Mouse (Mus musculus) CH12.LX (cell line): ENCODE data around the gene Nkain1.

Experiments
- CHD2 ChIP-seq: IDR thresholded peaks from 2 replicates; pipeline ENCODE4 v1.6.1; 2011; ENCODE audit warnings: low read length, improper control_type of control experiment
- CTCF ChIP-seq, 2 experiments: IDR thresholded peaks in 1 of 2; conservative IDR thresholded peaks in 1 of 2; 2 replicates each; pipeline ENCODE4 v1.5.1; 2011 to 2012; ENCODE audit warnings: low read depth in 2 of 2, low read length in 2 of 2, improper control_type of control experiment in 1 of 2, inconsistent platforms in 1 of 2, mild to moderate bottlenecking in 1 of 2, moderate library complexity in 1 of 2
- E2F4 ChIP-seq: IDR thresholded peaks from 2 replicates; pipeline ENCODE4 v1.6.1; 2011; ENCODE audit warnings: low read depth, low read length, improper control_type of control experiment; ENCODE audit not compliant: insufficient replicate concordance
- EP300 ChIP-seq: IDR thresholded peaks from 2 replicates; pipeline ENCODE4 v1.6.1; 2011; ENCODE audit warnings: low read length, improper control_type of control experiment
- ETS1 ChIP-seq: conservative IDR thresholded peaks from 2 replicates; pipeline ENCODE4 v1.6.1; 2012; ENCODE audit warnings: low read depth, mild to moderate bottlenecking, inconsistent platforms, low read length, improper control_type of control experiment, moderate library complexity
- MYC ChIP-seq: IDR thresholded peaks from 2 replicates; pipeline ENCODE4 v1.6.1; 2011; ENCODE audit warnings: low read depth, mild to moderate bottlenecking, improper control_type of control experiment, low read length
- POLR2A ChIP-seq: IDR thresholded peaks from 2 replicates; pipeline ENCODE4 v1.6.1; 2011; ENCODE audit warnings: low read depth, mild to moderate bottlenecking, improper control_type of control experiment, low read length
- POLR2AphosphoS2 ChIP-seq: IDR thresholded peaks from 2 replicates; pipeline ENCODE4 v1.6.1; 2011; ENCODE audit warnings: low read depth, low read length, improper control_type of control experiment
- RAD21 ChIP-seq: IDR thresholded peaks from 2 replicates; pipeline ENCODE4 v1.6.1; 2011; ENCODE audit warnings: low read depth, mild to moderate bottlenecking, low read length, improper control_type of control experiment, moderate library complexity
- UBTF ChIP-seq: IDR thresholded peaks from 2 replicates; pipeline ENCODE4 v1.6.1; 2012; ENCODE audit warnings: low read depth, mild to moderate bottlenecking, inconsistent platforms, low read length, improper control_type of control experiment, moderate library complexity
- USF1 ChIP-seq: IDR thresholded peaks from 2 replicates; pipeline ENCODE4 v1.6.1; 2014; ENCODE audit warnings: low read depth, mild to moderate bottlenecking, inconsistent platforms, low read length, improper control_type of control experiment

- TF ChIP-seq POLR2A = no peak
- TF ChIP-seq RAD21 = no peak
- TF ChIP-seq USF1 = no peak
- TF ChIP-seq CTCF (conservative IDR thresholded peaks at IDR 0.05 in 1 of 2, IDR thresholded peaks at IDR 0.05 in 1 of 2; ENCODE audit: low read depth in 2 of 2, low read length in 2 of 2) = no peak
- no peak for TF ChIP-seq EP300
- no peak for TF ChIP-seq MYC
- no peak for TF ChIP-seq POLR2AphosphoS2
- TF ChIP-seq CHD2 = no peak
- TF ChIP-seq ETS1 = no peak
- no peak for TF ChIP-seq UBTF
- no peak for TF ChIP-seq E2F4
Observed at GRCm38 (mm10) chr4:130563820-130564219, 10.2 kb downstream of the Nkain1 start.
